Mouse (Mus musculus): ENCODE measurements around the gene Elac2.
A peak's percentile ranks its signal among the peaks of the same experiment; 100 is the strongest.

The Elac2 gene

GRCm38 (mm10) chr11:64978720-64979488 is at the start of gene Elac2:
Elac2 (plus strand) TSS chr11:64979038.
- DNase-seq (ENCODE audit: low spot score in 2 of 2): peak; percentile 95 to 97

DNA sequence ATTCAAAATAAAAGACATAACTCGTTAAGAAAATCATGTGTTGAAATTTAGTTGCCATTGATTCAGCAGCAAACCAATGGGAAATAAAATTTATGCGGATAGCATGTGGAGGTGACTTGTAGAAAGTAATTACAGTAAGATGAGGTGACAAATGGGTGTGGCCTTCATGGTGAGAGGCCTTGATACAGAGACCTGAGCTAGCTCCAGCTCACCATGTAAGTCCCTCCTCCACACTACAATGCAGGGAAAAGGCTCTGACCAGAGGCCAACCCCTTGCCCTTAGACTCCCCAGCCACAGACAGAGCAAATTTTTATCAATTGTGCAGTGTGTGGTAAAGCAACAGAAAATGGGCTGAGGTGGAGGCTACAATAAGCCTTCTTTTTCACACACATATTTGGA is 49.7 kb upstream of the Elac2 start:
- DNase-seq (ENCODE audit: low spot score in 2 of 2): no peak

DNA sequence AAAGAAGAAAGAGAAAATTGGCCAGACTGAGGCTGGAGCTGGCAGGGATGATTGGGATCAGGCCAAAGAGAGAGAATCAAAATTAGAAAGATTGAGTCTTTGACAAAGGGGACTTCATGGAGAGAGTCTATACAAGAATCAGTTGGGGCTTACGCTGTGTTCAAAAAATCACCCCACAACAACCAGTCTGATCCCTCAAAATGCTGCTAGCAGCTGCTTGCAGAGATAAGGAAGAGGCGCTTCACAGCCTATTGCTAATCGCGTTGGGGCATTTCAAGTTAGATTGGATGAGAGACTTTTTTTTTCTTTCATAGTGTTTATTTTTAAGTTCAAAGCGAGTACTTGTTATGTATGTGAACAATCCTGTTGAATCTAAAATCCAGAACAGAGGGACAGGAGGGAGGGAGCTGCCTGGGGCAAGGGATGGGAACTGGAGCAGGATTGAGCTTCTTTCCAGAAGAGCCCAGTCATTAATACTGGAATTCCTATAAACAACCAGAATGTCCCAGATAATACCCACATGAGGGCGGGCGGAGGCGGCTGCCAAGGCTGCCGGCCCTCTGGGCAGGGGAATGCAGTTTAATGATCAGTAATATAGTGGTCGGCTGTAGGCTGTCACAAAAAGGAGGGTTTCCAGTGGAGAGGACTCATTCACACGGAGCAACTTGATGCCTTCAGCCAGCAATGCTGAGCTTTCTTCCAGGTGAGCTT is 47.6 kb upstream of the Elac2 start:
- DNase-seq (ENCODE audit: low spot score in 2 of 2): peak; percentile 4 to 14

GRCm38 (mm10) chr11:64937226-64937625 is 41.6 kb upstream of the Elac2 start:
- DNase-seq (ENCODE audit: low spot score in 2 of 2): no peak

GRCm38 (mm10) chr11:64941193-64941592 is 37.6 kb upstream of the Elac2 start:
- no peak for DNase-seq (ENCODE audit: low spot score in 2 of 2)

- DNase-seq (ENCODE audit: low spot score in 2 of 2): no peak
Observed at GRCm38 (mm10) chr11:64949782-64950181, 29.1 kb upstream of the Elac2 start.

- DNase-seq (ENCODE audit: low spot score in 2 of 2): no peak
Observed at GRCm38 (mm10) chr11:64956962-64957729, 21.7 kb upstream of the Elac2 start.

- no peak for DNase-seq (ENCODE audit: low spot score in 2 of 2)
Observed at GRCm38 (mm10) chr11:64962629-64963028, 16.2 kb upstream of the Elac2 start.

GRCm38 (mm10) chr11:64968507-64968906 is 10.3 kb upstream of the Elac2 start:
- peak in 1 of 2 experiments; percentile 52 for DNase-seq (ENCODE audit: low spot score in 2 of 2)

- no peak for DNase-seq (ENCODE audit: low spot score in 2 of 2)
Observed at GRCm38 (mm10) chr11:64968939-64969342, 9.9 kb upstream of the Elac2 start.

DNA sequence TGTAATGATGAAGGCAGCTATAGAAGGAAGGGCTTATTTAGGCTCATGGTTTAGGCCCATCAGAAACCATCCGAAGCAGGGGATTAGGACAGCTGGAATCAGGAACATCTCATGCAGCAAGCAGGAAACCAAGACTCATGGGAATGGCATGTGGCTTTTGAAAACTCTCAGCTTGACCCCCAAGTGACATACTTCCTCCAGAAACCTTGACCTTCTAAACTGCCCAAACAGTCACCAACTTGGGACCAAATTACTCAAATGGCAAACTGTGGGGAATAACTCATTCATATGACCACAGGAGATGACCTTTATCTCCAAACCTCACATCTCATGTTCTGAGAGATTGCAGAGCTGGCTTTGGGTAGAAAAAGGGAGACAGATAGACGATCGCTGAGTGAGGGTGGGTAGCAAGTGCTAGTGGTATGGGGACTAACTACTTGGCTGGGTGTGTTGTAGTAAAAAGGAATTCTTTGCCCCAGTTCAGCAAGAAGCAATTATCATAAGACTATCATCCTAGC is 7.3 kb upstream of the Elac2 start:
- DNase-seq (ENCODE audit: low spot score in 2 of 2): no peak

- no peak for DNase-seq (ENCODE audit: low spot score in 2 of 2)
Observed at GRCm38 (mm10) chr11:64972418-64972817, 6.4 kb upstream of the Elac2 start.

DNA sequence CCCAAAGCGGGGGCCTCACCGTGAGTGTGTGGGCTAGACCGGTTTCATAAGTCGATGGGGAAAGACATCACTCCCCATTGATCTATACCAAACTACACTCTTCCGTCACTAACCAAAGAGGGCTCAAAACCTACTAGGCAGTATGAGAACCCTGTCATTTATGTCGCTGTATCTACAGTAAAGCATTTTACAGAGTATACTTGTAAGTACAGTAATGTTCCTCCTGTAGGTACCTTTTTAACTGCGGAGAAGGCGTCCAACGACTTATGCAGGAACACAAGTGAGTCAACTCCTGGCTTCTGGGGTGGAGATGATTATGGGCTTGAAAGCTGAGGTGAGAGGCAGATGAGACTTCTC is 629 bp downstream of the Elac2 start:
- DNase-seq (ENCODE audit: low spot score in 2 of 2): no peak

DNA sequence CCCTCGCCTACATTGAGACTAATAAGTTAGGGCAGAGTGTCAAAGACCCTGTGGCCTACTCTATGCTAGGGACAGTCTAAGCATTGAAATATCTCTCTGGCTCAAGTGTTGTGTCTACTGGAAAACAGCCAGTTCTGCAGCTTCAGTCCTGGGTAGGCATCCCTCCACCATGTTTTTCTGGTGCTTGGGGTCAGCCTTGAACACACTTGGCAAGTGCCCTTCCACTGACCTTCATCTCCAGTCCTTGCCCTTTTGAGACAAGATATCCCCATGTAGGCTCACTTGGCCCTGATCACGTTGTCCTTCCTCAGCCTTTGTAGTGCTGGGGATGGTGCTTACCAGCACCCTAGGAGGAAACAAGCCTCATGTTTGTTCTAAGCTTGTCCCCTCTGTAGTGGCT is 9.7 kb downstream of the Elac2 start:
- no peak for DNase-seq (ENCODE audit: low spot score in 2 of 2)

DNA sequence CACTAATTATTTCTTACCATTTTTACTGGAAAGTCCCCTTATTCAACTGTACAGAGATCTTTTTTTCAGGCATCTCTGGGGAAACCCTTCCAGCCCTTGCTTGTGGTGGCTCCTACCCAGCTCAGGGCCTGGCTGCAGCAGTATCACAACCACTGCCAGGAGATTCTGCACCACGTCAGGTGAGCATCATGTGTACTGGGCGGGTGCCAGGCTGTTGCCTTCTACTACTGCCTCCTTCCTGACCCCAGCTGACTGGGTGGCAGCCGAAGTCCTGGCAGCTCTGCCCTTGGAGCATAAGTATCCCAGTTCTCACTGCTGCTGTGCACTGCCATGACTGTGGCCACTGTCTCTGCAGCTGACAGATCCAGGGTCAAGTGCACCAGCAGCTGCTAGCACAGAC is 19.6 kb downstream of the Elac2 start:
- DNase-seq (ENCODE audit: low spot score in 2 of 2): no peak

- no peak for DNase-seq (ENCODE audit: low spot score in 2 of 2)
Observed at GRCm38 (mm10) chr11:64999685-65000084, 20.8 kb downstream of the Elac2 start.

DNA sequence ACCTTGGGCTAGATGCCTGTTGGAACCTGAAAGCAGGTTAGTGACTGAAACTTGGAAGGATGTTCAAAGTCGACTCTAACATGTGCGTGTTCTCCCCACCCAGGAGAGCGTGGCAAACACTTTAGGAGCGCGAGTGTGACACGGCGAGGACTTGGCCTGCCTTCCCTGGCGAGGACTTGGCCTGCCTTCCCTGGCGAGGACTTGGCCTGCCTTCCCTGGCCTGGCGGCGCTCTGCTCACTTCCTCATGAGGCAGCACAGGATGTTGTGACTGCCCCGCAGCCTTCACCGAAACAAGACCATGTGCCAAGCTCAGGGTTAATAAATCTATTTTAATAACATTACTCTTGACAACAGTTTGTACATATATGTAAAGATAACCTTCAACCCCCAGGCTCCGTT is 22.9 kb downstream of the Elac2 start:
- DNase-seq (ENCODE audit: low spot score in 2 of 2): no peak

DNA sequence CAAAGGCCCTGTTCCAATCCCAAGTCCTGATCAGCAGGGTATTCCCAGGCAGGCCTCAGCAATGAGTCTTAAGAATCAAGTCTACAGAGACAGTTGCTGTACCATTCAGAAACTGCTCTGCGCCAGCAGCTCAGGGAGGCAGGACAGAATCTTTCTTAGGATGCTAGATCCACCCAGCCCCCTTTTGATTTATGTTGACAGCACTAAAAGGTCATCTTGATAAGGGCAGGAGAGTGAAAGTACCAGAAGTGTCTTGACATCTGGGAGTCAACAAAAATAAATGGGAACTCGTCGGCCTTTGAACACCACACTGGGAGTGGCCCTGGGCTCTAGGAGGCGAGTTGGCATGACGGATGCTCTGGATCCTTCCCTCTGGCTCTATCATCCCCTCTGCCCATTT is 24.8 kb downstream of the Elac2 start:
- no peak for DNase-seq (ENCODE audit: low spot score in 2 of 2)

- no peak for DNase-seq (ENCODE audit: low spot score in 2 of 2)
Observed at GRCm38 (mm10) chr11:65004836-65005235, 26.0 kb downstream of the Elac2 start.

DNA sequence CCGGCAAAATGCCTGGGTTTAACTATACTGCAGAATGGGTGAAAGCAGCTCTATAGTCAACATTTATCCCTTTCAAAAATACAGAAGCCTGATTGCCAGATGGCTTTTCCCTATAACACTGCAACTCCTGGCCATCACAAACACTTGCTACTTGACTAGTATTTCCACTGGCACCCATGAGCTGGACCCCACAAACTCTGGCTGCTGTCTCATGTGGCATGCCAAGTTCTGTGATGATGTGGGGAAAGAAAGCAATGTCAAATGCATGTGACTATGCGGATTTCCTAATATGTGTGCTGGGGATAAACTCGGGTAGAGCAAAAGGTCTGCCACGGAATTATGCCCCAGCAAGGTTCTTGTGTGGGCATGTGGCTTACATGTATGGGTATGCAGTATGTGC is 27.2 kb downstream of the Elac2 start:
- DNase-seq (ENCODE audit: low spot score in 2 of 2): no peak

GRCm38 (mm10) chr11:65013906-65014305 is 35.1 kb downstream of the Elac2 start:
- no peak for DNase-seq (ENCODE audit: low spot score in 2 of 2)

GRCm38 (mm10) chr11:65016754-65017153 is 37.9 kb downstream of the Elac2 start:
- no peak for DNase-seq (ENCODE audit: low spot score in 2 of 2)
